Mouse (Mus musculus) left cerebral cortex, postnatal 36 days (tissue): ENCODE measurements at regions not wholly inside any gene's neighbourhood (a gene's known extent, or its start where the extent isn't known, plus 50 kb on each side); places are given as distances from the start of the nearest gene placed in this dataset.
"Not testable (repeated sequence)": the region's sequence is repeated elsewhere in the genome, so short reads cannot be mapped to it uniquely, and the experiment has no call there.

Experiments
- DNase-seq, 2 experiments: peaks; one replicate each; pipeline ENCODE4 v3.0.0; 2021 to 2022; ENCODE audit warnings: low spot score in 2 of 2, mixed read lengths in 1 of 2
- intact Hi-C: fragments of 180-260 bp; cut with DNase I; formaldehyde crosslinking; loops from one replicate; pipeline ENCODE4 v1.15.1; 2025

DNA sequence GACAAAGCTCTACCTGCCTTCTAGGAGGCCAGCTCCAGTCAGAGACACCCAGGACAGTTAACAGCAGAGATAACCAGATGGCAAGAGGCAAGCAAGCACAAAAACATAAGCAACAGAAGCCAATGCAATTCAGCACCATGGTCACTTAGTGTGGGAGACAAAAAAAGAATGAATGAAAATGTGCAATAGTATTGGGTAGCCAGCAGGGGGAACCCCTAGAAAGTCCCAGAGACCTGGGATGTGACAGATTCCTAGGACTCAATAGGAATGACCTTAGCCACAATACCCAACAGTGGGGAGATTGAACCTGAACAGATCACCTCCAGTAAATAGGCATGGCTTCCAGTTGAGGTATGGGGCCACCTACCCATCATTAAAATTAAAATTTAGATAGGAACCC lies 409.0 kb upstream of the St6gal2 start:
- no peak for DNase-seq
- intact Hi-C loops, result no loop called here

GRCm38 (mm10) chr17:55040216-55040615 lies 405.0 kb upstream of the St6gal2 start:
- DNase-seq, result not testable (repeated sequence)

GRCm38 (mm10) chr17:55068420-55068819 lies 376.8 kb upstream of the St6gal2 start:
- DNase-seq, result no peak
- intact Hi-C loops, result no loop called here

More at GRCm38 (mm10) chr17:55040216-55040615, 405.0 kb upstream of the St6gal2 start:
- intact Hi-C loops, result not testable (repeated sequence)

DNA sequence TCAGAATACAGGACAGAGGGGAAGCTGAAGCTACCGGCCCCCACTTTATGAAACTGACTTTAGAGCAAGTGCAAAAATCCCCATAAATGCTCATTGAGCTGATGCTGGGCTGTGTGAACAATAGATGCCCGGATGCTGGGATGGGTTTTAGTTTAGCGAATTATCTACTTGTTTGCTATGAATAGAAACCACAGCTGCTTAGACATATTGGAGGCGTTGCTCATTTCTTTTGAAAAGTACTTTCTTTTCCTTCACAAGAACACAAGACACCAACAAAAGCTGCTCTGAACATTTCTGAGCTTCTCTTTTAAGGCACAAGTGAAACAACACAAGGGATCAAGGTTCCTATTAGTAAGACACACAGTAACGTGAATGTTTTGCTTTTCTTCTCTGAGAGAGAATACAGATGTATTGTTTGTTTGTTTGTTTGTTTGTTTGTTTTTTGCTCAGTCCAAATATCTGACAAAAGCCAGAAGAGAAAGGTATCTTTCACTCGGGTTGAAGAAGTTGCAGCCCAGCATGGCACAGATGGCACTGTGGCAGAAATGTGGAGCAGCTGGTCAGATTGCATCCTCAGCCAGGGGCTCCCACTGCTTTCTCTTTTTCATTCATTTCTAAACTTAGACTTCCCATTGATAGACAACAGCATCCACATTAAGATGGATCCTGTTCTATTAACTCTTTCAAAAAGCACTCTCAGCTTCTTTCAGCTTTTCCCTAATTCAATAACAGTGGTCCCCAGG lies 361.7 kb upstream of the St6gal2 start:
- DNase-seq, result peak; percentile 12 to 27
- intact Hi-C loops, result loop anchor here (5.0 to 10.0 kb wide), 2 partner anchors 416 to 729 kb away; no protein-coding TSS in a partner anchor

GRCm38 (mm10) chr17:55090661-55091252 lies 354.4 kb upstream of the St6gal2 start:
- intact Hi-C loops, result no loop called here
- no peak for DNase-seq

- DNase-seq, result no peak
- intact Hi-C loops, result no loop called here
These were observed 341.7 kb upstream of the St6gal2 start for GRCm38 (mm10) chr17:55103470-55103869.

DNA sequence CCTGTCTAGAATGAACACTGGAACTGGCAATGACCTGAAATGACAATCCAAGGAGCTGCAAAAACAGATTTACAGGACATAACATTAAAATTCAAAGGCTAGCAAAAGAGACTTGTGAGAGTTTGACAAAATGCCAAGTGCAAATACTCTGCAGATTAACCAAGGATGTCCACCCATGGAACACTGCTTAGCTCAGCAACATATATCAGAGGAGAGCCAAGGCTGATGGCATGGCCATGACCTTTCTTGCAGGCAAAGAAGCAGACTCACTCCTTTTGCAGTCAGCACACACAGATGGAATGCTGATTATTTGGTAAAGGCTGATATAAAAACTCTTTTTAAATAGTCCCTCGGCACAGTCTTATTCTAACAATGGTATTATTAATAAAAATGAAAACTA lies 320.3 kb upstream of the St6gal2 start:
- intact Hi-C loops, result no loop called here
- no peak for DNase-seq

DNA sequence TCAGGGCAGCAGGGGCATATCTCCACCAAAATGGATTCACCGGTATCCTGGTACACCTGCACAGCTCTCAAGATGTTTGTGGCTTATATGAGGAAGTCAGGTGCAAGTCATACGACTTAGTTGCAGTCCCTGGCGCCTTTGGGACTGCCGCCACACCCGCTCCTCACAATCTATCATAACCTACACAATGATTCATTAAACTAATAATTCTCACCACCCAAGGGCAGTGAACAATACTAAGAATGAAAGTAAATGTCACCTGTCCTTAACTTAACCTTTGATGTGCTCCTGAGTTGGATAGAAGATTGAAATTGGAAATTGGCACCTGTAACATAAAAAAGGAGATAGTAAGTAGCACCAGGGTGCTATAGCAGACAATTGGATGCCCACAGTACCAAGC lies 315.1 kb upstream of the St6gal2 start:
- DNase-seq, intact Hi-C loops: not testable (repeated sequence)
